Mouse (Mus musculus) forebrain, postnatal 0 days (tissue): ENCODE results near the gene Hspg2. TPM values are rescaled to one million over a fixed set of nuclear protein-coding genes. Genes with fewer than 3 reads are reported as not detected.
A peak's percentile ranks its signal among the peaks of the same experiment; 100 is the strongest.

Experiments used
- ATAC-seq: fragments of 200-750 bp; cut with Nextera tagmentation; 2 replicates; pipeline ENCODE4 v1.8.0; 2017; ENCODE audit warnings: mild to moderate bottlenecking, moderate library complexity
- DNase-seq: peaks from one replicate; pipeline ENCODE4 v3.0.0-alpha.2; 2015
- H3K27ac ChIP-seq: fragments of 300-500 bp; sonication (generic); 2 replicates; pipeline ENCODE4 v1.5.1; 2014; ENCODE audit warnings: low read depth, mild to moderate bottlenecking, antibody characterized with exemption, low read length, moderate library complexity, mixed read lengths
- H3K27me3 ChIP-seq: fragments of 300-500 bp; sonication (generic); 2 replicates; pipeline ENCODE4 v1.6.1; 2014; ENCODE audit warnings: mild to moderate bottlenecking, low read length, mixed read lengths; ENCODE audit not compliant: insufficient read depth
- H3K36me3 ChIP-seq: fragments of 300-500 bp; sonication (generic); 2 replicates; pipeline ENCODE4 v1.6.1; 2014; ENCODE audit warnings: mild to moderate bottlenecking, moderate library complexity; ENCODE audit not compliant: insufficient read depth
- H3K4me1 ChIP-seq: fragments of 300-500 bp; sonication (generic); 2 replicates; pipeline ENCODE4 v1.6.1; 2014; ENCODE audit warnings: antibody characterized with exemption; ENCODE audit not compliant: insufficient read depth
- H3K4me2 ChIP-seq: fragments of 300-500 bp; sonication (generic); 2 replicates; pipeline ENCODE4 v1.6.1; 2014; ENCODE audit warnings: low read depth, mild to moderate bottlenecking, moderate library complexity
- H3K4me3 ChIP-seq: fragments of 300-500 bp; sonication (generic); 2 replicates; pipeline ENCODE4 v1.5.1; 2014; ENCODE audit warnings: low read depth, low read length, mixed read lengths
- H3K9ac ChIP-seq: fragments of 300-500 bp; sonication (generic); 2 replicates; pipeline ENCODE4 v1.6.1; 2014; ENCODE audit warnings: mild to moderate bottlenecking
- H3K9me3 ChIP-seq: fragments of 300-500 bp; sonication (generic); 2 replicates; pipeline ENCODE4 v1.6.1; 2016; ENCODE audit warnings: low read length
- CTCF ChIP-seq: sonication (generic); IDR thresholded peaks from 2 replicates; pipeline ENCODE4 v1.5.1; 2016; ENCODE audit warnings: antibody characterized with exemption, control low read depth, low read depth
- WGBS: fragments of 180-500 bp; shearing (Covaris S2); extraction: QIAGEN DNeasy Blood & Tissue Kit; methylation state at CpG from one replicate; pipeline ENCODE4 v1.1.7; 2014; 5-methylcytosine and 5-hydroxymethylcytosine counted together
- polyA plus RNA-seq: library from polyadenylated mRNA; unstranded; fragments of >200 nt; fragmentation: Nextera tagmentation; extraction: Ambion mirVana; gene quantifications from 2 replicates; pipeline ENCODE4 v1.2.1, GENCODE M21; 2015
- total RNA-seq: library from RNA; depleted of rRNA; stranded (reverse); fragments of >200 nt; gene quantifications from 2 replicates; pipeline ENCODE4 v1.2.3, GENCODE M21; 2014

The Hspg2 gene
- total and polyA plus RNA-seq, 2 experiments from 2014 or later: 2.3 to 22.6 TPM

DNA sequence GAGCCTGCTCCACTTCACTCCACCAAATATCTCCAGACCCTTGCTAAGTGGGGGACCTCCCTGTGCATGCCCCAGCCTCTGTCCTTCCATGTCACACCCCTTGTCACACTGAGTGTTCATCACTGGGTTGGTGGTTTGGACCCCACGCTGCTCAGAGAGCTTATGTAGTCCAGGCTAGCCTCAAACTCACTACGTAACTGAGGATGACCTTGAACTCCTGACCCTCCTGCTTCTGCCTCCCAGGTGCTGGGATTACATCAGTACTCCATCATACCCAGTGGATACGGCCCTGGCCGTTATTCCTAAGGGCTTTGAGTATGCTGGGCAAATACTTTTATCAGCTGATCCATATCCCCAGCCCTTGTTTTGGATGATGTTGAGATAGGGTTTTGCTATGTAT, 24.6 kb downstream of the Hspg2 start:
- ATAC-seq (no peak), DNase-seq (no peak)
- no peak for TF ChIP-seq CTCF
- Histone ChIP-seq H3K36me3 (no peaks in the 10 kb centered on the region), H3K4me2 (no peak overlapping the region), H3K27me3 (no peaks in the 10 kb centered on the region), H3K9ac (no peak overlapping the region), H3K9me3 (no peaks in the 10 kb centered on the region), H3K4me1 (no peaks in the 10 kb centered on the region), H3K4me3 (no peak overlapping the region), H3K27ac (no peak overlapping the region)
- WGBS: 95% methylated on average over 4 of the region's 4 CpGs

DNA sequence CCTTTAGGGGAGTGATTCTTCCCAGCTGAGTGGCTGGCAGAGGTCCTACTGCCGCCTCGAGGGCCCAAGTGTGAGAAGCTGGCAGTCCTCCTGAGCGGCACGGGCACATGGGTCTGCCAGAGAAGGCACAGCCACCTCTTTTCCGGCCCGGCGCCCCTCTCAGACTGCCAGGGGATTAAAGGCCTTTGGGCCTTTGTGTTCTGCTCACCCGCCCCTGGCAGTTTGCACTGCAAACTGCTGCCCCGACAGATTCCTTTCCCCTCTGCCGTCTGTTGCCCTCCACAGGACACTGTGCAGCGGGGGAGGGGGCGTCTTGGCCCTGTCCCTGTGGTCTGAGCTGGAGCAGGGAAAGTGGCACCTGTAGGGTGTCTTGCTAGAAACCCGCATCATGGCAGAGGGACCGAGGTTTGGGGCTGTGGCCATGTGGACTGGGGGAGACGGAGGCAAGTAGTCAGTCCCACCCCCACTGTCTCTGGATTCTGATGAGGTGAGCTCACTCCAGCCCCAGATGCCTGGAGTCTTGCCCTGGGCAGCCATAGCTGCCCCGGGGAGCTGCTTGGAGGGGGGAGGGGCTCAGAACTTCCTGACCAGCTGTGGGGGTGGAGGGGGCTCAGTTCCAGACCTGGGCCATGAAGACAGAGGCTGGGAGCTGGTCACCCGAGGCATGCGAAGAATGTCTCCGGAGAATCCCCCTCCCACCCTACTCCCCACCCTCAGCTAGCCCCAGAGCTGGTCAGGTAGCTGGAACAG, 26.4 kb downstream of the Hspg2 start:
- no peak overlapping the region for H3K9ac ChIP-seq
- no peaks in the 10 kb centered on the region for H3K36me3 ChIP-seq
- no peak overlapping the region for H3K4me3 ChIP-seq
- no peaks in the 10 kb centered on the region for H3K4me1 ChIP-seq
- no peak overlapping the region for H3K4me2 ChIP-seq
- no peak overlapping the region for H3K27ac ChIP-seq
- H3K27me3 ChIP-seq: no peaks in the 10 kb centered on the region
- no peak for TF ChIP-seq CTCF
- no peaks in the 10 kb centered on the region for H3K9me3 ChIP-seq
- DNase-seq: peak; percentile 51
- WGBS: 13% methylated on average over 19 of the region's 19 CpGs
- peak; percentile 71 for ATAC-seq

- no peak for DNase-seq
- Histone ChIP-seq H3K4me1 (no peaks in the 10 kb centered on the region), H3K4me3 (no peak overlapping the region), H3K27ac (no peak overlapping the region), H3K36me3 (no peaks in the 10 kb centered on the region), H3K4me2 (no peak overlapping the region), H3K27me3 (no peaks in the 10 kb centered on the region), H3K9ac (no peak overlapping the region), H3K9me3 (no peaks in the 10 kb centered on the region)
- 64% methylated on average over 6 of the region's 6 CpGs for WGBS
- no peak for ATAC-seq
- no peak for TF ChIP-seq CTCF
These were observed 27.0 kb downstream of the Hspg2 start for GRCm38 (mm10) chr4:137495501-137496100.

- Histone ChIP-seq H3K9me3 (no peaks in the 10 kb centered on the region), H3K36me3 (no peaks in the 10 kb centered on the region), H3K4me1 (no peaks in the 10 kb centered on the region), H3K4me2 (no peak overlapping the region), H3K27ac (no peak overlapping the region), H3K9ac (no peak overlapping the region), H3K4me3 (no peak overlapping the region), H3K27me3 (no peaks in the 10 kb centered on the region)
- no peak for ATAC-seq
- no peak for TF ChIP-seq CTCF
- WGBS: 76% methylated on average over 5 of the region's 5 CpGs
- DNase-seq: no peak
These were observed 28.8 kb downstream of the Hspg2 start for GRCm38 (mm10) chr4:137497367-137497766.

DNA sequence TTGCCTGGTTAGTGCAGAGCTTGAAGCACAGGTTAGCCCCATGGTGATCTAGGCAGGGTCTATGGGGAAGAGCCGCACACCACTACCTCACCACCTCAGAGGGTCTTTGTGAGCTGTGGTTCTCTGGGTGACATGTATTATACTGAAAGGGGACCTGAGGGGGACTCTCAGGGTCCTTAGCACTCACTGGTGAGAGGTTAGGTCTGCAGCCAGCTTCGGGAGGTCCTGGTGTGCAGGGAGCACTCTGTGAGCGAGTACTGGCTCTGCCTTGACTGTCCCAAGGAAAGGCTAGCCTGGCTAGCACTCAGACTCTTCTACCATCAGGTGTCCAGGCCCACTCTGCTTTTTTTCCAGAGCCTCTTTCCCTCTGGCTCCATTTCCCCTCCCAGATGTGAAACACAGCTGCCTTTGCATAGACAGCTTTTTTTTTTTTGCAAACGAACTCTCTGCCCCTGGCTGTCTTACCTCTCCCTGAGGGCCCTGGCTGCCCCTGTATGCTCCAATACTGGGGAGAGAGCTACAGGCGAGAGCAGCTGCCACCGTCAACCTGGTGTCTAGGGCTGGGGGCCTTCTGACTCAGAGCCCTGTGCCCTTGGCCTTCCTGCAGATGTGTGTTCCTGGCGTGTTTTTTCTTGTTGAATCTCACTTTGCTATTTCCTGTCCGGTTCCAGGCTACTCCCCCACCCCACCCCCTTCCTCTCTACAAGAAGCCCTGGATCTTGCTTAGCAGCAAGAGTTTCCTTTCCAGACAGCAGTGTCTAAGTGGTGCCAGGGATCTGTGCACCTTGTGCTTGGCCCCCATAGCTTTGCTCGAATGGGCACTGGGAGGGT, 29.5 kb downstream of the Hspg2 start:
- ATAC-seq (no peak), DNase-seq (no peak)
- Histone ChIP-seq H3K27ac (no peak overlapping the region; the same call in 1 of the 2 replicates), H3K9ac (no peak overlapping the region), H3K36me3 (no peaks in the 10 kb centered on the region), H3K27me3 (no peaks in the 10 kb centered on the region), H3K4me3 (no peak overlapping the region), H3K4me1 (no peaks in the 10 kb centered on the region), H3K9me3 (no peaks in the 10 kb centered on the region), H3K4me2 (no peak overlapping the region)
- 68% methylated on average over 9 of the region's 9 CpGs for WGBS
- no peak for TF ChIP-seq CTCF

DNA sequence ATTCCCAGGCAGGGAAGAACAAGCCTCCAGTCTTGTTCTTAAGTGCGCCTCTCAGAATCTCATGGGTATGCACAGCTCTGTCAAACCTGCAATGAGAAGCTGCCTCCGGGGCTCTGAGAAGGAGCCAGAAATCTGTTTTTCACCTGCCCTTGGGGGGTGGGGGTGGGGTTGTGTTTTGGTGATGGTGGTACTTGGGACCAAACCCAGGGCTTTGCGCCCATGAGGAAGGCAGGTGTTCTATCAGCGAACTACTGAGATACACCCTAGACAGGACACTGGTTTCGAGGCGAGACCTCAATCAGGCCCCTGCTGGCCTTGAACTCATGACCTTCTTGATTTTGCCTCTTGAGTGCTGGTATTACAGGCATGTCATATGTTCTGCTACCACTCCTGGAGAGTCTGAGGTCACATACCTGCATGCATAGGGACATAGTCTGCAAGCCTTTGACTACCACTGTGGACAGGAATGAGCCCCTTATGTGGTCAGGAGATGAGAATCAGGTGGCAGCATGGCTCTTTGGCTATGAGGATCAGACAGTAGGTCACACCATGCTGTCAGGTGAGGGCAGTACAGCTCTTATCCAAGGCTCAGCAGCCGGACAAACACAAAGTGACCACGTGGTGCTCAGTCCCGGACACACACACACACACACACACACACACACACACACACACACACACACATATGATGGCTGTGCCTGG, 30.5 kb downstream of the Hspg2 start:
- no peak overlapping the region; the same call in 1 of the 2 replicates for H3K27ac ChIP-seq
- TF ChIP-seq CTCF: no peak
- H3K4me2 ChIP-seq: no peak overlapping the region
- no peaks in the 10 kb centered on the region for H3K36me3 ChIP-seq
- 88% methylated on average over 9 of the region's 9 CpGs for WGBS
- H3K9ac ChIP-seq: no peak overlapping the region
- H3K4me3 ChIP-seq: no peak overlapping the region
- ATAC-seq (no peak), DNase-seq (no peak)
- H3K4me1 ChIP-seq: no peaks in the 10 kb centered on the region
- H3K27me3 ChIP-seq: no peaks in the 10 kb centered on the region
- no peaks in the 10 kb centered on the region for H3K9me3 ChIP-seq
